Mouse (Mus musculus) granulocyte monocyte progenitor cell, adult 5-6 weeks (primary cell): Measurements from ENCODE around the gene Mnat1. TPM values are rescaled to one million over a fixed set of nuclear protein-coding genes. Genes with fewer than 3 reads are reported as not detected.

Experiments
- ATAC-seq: replicated peaks from 2 replicates; pipeline ENCODE4 v1.8.0; 2016; ENCODE audit warnings: mild to moderate bottlenecking, moderate TSS enrichment, inconsistent platforms; ENCODE audit not compliant: poor library complexity, severe bottlenecking
- total RNA-seq, 2 experiments: library from RNA; stranded (forward) in 1 of 2; stranded (reverse) in 1 of 2; fragments of 200-712, 200-1000 nt in 1 of 2; fragments of >200 nt in 1 of 2; fragmentation: Nextera tagmentation in 1 of 2; gene quantifications; 2 replicates each; pipeline ENCODE4 v1.2.3; 2014 to 2017

Gene Mnat1
- total RNA-seq, 2 experiments from 2014 or later: 13.5 to 34.0 TPM

GRCm38 (mm10) chr12:73221235-73221634 is 97.7 kb downstream of the Mnat1 start:
- ATAC-seq: no peak

- no peak for ATAC-seq
Measured at GRCm38 (mm10) chr12:73223872-73224271, 100.4 kb downstream of the Mnat1 start.

GRCm38 (mm10) chr12:73228427-73228826 is 104.9 kb downstream of the Mnat1 start:
- ATAC-seq: no peak

GRCm38 (mm10) chr12:73230196-73230595 is 106.7 kb downstream of the Mnat1 start:
- ATAC-seq: no peak

GRCm38 (mm10) chr12:73231552-73231951 is 108.0 kb downstream of the Mnat1 start:
- ATAC-seq: peak; percentile 62

GRCm38 (mm10) chr12:73232586-73232985 is 109.1 kb downstream of the Mnat1 start:
- ATAC-seq: no peak

- ATAC-seq: no peak
Measured at GRCm38 (mm10) chr12:73241960-73242359, 118.4 kb downstream of the Mnat1 start.

- ATAC-seq: no peak
Measured at GRCm38 (mm10) chr12:73245687-73246086, 122.2 kb downstream of the Mnat1 start.

- ATAC-seq: no peak
Measured at GRCm38 (mm10) chr12:73255006-73255405, 131.5 kb downstream of the Mnat1 start.

GRCm38 (mm10) chr12:73259269-73259668 is 135.8 kb downstream of the Mnat1 start:
- no peak for ATAC-seq

- ATAC-seq: no peak
Measured at GRCm38 (mm10) chr12:73260339-73260738, 136.8 kb downstream of the Mnat1 start.

GRCm38 (mm10) chr12:73265381-73265978 is 142.0 kb downstream of the Mnat1 start:
- ATAC-seq: no peak

- no peak for ATAC-seq
Measured at GRCm38 (mm10) chr12:73266597-73266996, 143.1 kb downstream of the Mnat1 start.

GRCm38 (mm10) chr12:73268497-73268896 is 145.0 kb downstream of the Mnat1 start:
- ATAC-seq: no peak

GRCm38 (mm10) chr12:73269531-73269930 is 146.0 kb downstream of the Mnat1 start:
- ATAC-seq: no peak

- ATAC-seq: no peak
Measured at GRCm38 (mm10) chr12:73269933-73270332, 146.4 kb downstream of the Mnat1 start.

- no peak for ATAC-seq
Measured at GRCm38 (mm10) chr12:73274921-73275320, 151.4 kb downstream of the Mnat1 start.

- peak; percentile 98 for ATAC-seq
Measured at GRCm38 (mm10) chr12:73286287-73287092, 163.0 kb downstream of the Mnat1 start, which contains the start of the genes Trmt5 and Slc38a6. Gene Trmt5 (minus strand): TSS chr12:73286710. Gene Slc38a6 (plus strand): TSS chr12:73286779.

- ATAC-seq: no peak
Measured at GRCm38 (mm10) chr12:73287609-73288008, 164.1 kb downstream of the Mnat1 start.

- no peak for ATAC-seq
Measured at GRCm38 (mm10) chr12:73288626-73289025, 165.1 kb downstream of the Mnat1 start.

- ATAC-seq: no peak
Measured at GRCm38 (mm10) chr12:73294884-73295283, 171.4 kb downstream of the Mnat1 start.
